Comparison of ENCODE assay signal across 8 mouse cellular contexts in genomic region chr11:120164471-120165261, GRCm38 (mm10). TPM values are rescaled to one million over a fixed set of nuclear protein-coding genes. Genes with fewer than 3 reads are reported as not detected.
DNase-seq lines count a peak whose midpoint lies in the region; ATAC-seq and TF ChIP-seq lines count a peak whose summit lies in the region.
"Had no signal": no experiment of that assay in that cellular context is flagged by ENCODE, and none has a peak within 500 bp of the region (broad histone marks: within the 10 kb centered on the region; RNA-seq: fewer than 3 reads in every experiment).

No protein-coding gene starts in this region.

- peak; percentile 72 for ATAC-seq in kidney, embryonic 16.5 days (ENCODE audit: low FRiP score, low TSS enrichment)
- ATAC-seq in stomach, postnatal 0 days (ENCODE audit: low FRiP score, low TSS enrichment) = peak; percentile 47; the same call in 1 of the 2 replicates

- peak overlapping the region; percentile 90 for H3K27ac ChIP-seq in heart, embryonic 10.5 days
- H3K27ac ChIP-seq in kidney, embryonic 16.5 days (ENCODE audit: low read length) = peak overlapping the region; percentile 77
- peak overlapping the region; percentile 30; the same call in 1 of the 2 replicates for H3K27ac ChIP-seq in stomach, postnatal 0 days (replicated peaks)
- H3K27ac ChIP-seq: embryonic facial prominence, embryonic 15.5 days had no signal

- no peaks in the 10 kb centered on the region for H3K9me3 ChIP-seq in heart, embryonic 10.5 days
- no peaks in the 10 kb centered on the region for H3K9me3 ChIP-seq in kidney, embryonic 16.5 days (ENCODE audit: low read length)
- no peaks in the 10 kb centered on the region for H3K9me3 ChIP-seq in stomach, postnatal 0 days (ENCODE audit: control insufficient read depth, low read length)
- H3K9me3 ChIP-seq: embryonic facial prominence, embryonic 15.5 days had no signal

- no peak for TF ChIP-seq CTCF in stomach, postnatal 0 days (IDR thresholded peaks at IDR 0.05; ENCODE audit: low read depth)

- H3K27me3 ChIP-seq in heart, embryonic 10.5 days (ENCODE audit: insufficient read depth, poor library complexity, severe bottlenecking) = no peaks in the 10 kb centered on the region
- H3K27me3 ChIP-seq in kidney, embryonic 16.5 days (ENCODE audit: insufficient read depth, low read length) = no peaks in the 10 kb centered on the region
- no peaks in the 10 kb centered on the region for H3K27me3 ChIP-seq in stomach, postnatal 0 days (ENCODE audit: control insufficient read depth, insufficient read depth, low read length)
- H3K27me3 ChIP-seq: embryonic facial prominence, embryonic 15.5 days had no signal

- 47% methylated on average over 17 of the region's 17 CpGs for WGBS in heart, embryonic 10.5 days
- WGBS in kidney, embryonic 16.5 days = 21% methylated on average over 17 of the region's 17 CpGs
- 40% methylated on average over 17 of the region's 17 CpGs for WGBS in stomach, postnatal 0 days

- intact Hi-C loops in left cerebral cortex, postnatal 25 days (cut with DNase I) = no loop called here

- peak overlapping the region; percentile 38 for H3K4me3 ChIP-seq in heart, embryonic 10.5 days
- H3K4me3 ChIP-seq in kidney, embryonic 16.5 days (ENCODE audit: low read length) = no peak overlapping the region
- H3K4me3 ChIP-seq in stomach, postnatal 0 days (ENCODE audit: low read depth, low read length) = no peak overlapping the region
- H3K4me3 ChIP-seq: embryonic facial prominence, embryonic 15.5 days had no signal

- H3K4me1 ChIP-seq in heart, embryonic 10.5 days = peaks cover 75% of the 10 kb centered on the region
- H3K4me1 ChIP-seq in kidney, embryonic 16.5 days (ENCODE audit: insufficient read depth, low read length) = peaks cover 60% of the 10 kb centered on the region
- H3K4me1 ChIP-seq in stomach, postnatal 0 days (replicated peaks; ENCODE audit: control insufficient read depth, insufficient read depth) = peaks cover 3% of the 10 kb centered on the region; the same call in 1 of the 2 replicates

- peak overlapping the region; percentile 33 for H3K9ac ChIP-seq in kidney, embryonic 16.5 days (replicated peaks; ENCODE audit: low read length)
- H3K9ac ChIP-seq in stomach, postnatal 0 days (ENCODE audit: low read length) = peak overlapping the region; percentile 27
- H3K9ac ChIP-seq: embryonic facial prominence, embryonic 15.5 days had no signal

- no peak for TF ChIP-seq EP300 in stomach, postnatal 0 days (optimal IDR thresholded peaks at IDR 0.05)

- DNase-seq in ovary, adult 18-20 months (ENCODE audit: low spot score) = peak; percentile 39
- no peak for DNase-seq in ovary, postnatal 14 days (ENCODE audit: low spot score)
- no peak for DNase-seq in heart, embryonic 10.5 days (ENCODE audit: low spot score)
- DNase-seq in stomach, postnatal 0 days (ENCODE audit: low spot score) = no peak
- DNase-seq in left cerebral cortex, postnatal 25 days (ENCODE audit: low spot score in 2 of 2) = no peak
- DNase-seq in cerebellum, adult 9-11 months = no peak

- no peaks in the 10 kb centered on the region for H3K36me3 ChIP-seq in heart, embryonic 10.5 days
- H3K36me3 ChIP-seq in kidney, embryonic 16.5 days (ENCODE audit: insufficient read depth, low read length) = no peaks in the 10 kb centered on the region
- no peaks in the 10 kb centered on the region for H3K36me3 ChIP-seq in stomach, postnatal 0 days (ENCODE audit: control insufficient read depth, insufficient read depth, low read length)
- H3K36me3 ChIP-seq: embryonic facial prominence, embryonic 15.5 days had no signal

- H3K4me2 ChIP-seq in kidney, embryonic 16.5 days (replicated peaks; ENCODE audit: low read depth, low read length) = peak overlapping the region; percentile 31
- H3K4me2 ChIP-seq in stomach, postnatal 0 days (replicated peaks; ENCODE audit: low read depth) = no peak overlapping the region
- H3K4me2 ChIP-seq: embryonic facial prominence, embryonic 15.5 days had no signal

RNA-seq across cellular contexts. Expression of gene Slc38a10, which starts 13.5 kb away (rescaled TPM):
- polyA plus RNA-seq in heart, embryonic 10.5 days (2016; fragmentation: Nextera tagmentation; extraction: Ambion mirVana) = 99.0 and 123 TPM in 2 replicates
- 132 and 133 TPM in 2 replicates for polyA plus RNA-seq in kidney, embryonic 16.5 days (2015; fragmentation: Nextera tagmentation; extraction: Ambion mirVana)
- polyA plus RNA-seq in stomach, postnatal 0 days (2015; fragmentation: Nextera tagmentation; extraction: Ambion mirVana) = 40.5 and 42.3 TPM in 2 replicates
- 10 to 100 TPM; 82.9 to 88.8 TPM for total RNA-seq in left cerebral cortex, postnatal 25 days (2021)

Comparison
In these comparisons a context has a peak if more than half of its experiments do, and no peak if none do; other contexts are left out.
1. H3K27ac ChIP-seq: peak in every context shown above with its lines; median percentile 90 in heart, embryonic 10.5 days; 77 in kidney, embryonic 16.5 days; 30 in stomach, postnatal 0 days.